ENCODE assay signal across 17 mouse cellular contexts in the genomic region with DNA sequence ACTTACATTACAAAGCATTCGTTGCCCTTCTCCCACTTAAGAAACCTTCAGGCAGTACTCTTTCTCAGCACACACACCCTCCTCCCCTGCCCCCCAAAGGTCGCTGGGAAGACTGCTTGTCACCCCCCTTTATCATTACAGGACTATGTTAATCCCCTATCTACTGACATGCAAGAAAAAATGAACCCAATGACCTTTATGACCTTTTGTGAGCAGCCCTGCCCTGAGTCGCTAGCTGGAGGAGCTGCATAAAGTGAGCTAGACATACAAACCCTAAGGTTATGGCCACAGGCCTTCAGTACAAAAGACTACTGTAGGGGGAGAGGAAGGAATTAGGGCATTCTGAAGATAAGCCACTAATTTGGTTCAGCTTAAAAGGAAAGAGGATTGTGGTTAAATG. TPM values are rescaled to one million over a fixed set of nuclear protein-coding genes. Genes with fewer than 3 reads are reported as not detected.
A peak's percentile ranks its signal among the peaks of the same experiment; 100 is the strongest.
DNase-seq lines count a peak whose midpoint lies in the region.
"Had no signal": no experiment of that assay in that cellular context is flagged by ENCODE, and none has a peak within 500 bp of the region (broad histone marks: within the 10 kb centered on the region; RNA-seq: fewer than 3 reads in every experiment).

No protein-coding gene starts in this region.

- DNase-seq in retina, postnatal 1 day, result peak; percentile 34
- DNase-seq in retina, embryonic 14.5 days (ENCODE audit: low spot score), result no peak
- DNase-seq in R1 (ENCODE audit: low read depth, low spot score), result peak; percentile 84
- DNase-seq in left cerebral cortex, postnatal 14 days (ENCODE audit: low spot score in 2 of 2), result no peak
- DNase-seq in ovary, postnatal 10 days (ENCODE audit: low spot score), result no peak
- DNase-seq: adrenal gland, adult 2 months; adrenal gland, postnatal 10 days; adrenal gland, postnatal 25 days; B cell, adult 2 months; cerebellum, adult 11 months; cerebellum, adult 18-20 months; cerebellum, adult 8-10 months; cerebellum, adult 9-11 months; cerebellum, postnatal 14 days; cerebellum, postnatal 36 days; embryo, embryonic 11 days had no signal

- intact Hi-C loops in left cerebral cortex, postnatal 14 days (cut with DNase I), result no loop called here

RNA-seq across cellular contexts. Expression of gene Osgep, which starts 13.3 kb away (rescaled TPM):
- 10 to 100 TPM; 35.1 to 39.7 TPM for total RNA-seq in left cerebral cortex, postnatal 14 days (2021)

RNA-seq across cellular contexts. Expression of gene Apex1, which starts 13.4 kb away (rescaled TPM):
- 10 to 100 TPM; 57.7 to 61.1 TPM for total RNA-seq in left cerebral cortex, postnatal 14 days (2021)

RNA-seq across cellular contexts. Expression of gene Klhl33, which starts 14.0 kb away (rescaled TPM):
- total RNA-seq in left cerebral cortex, postnatal 14 days (2021), result 1 to 10 TPM; 2.0 to 2.9 TPM
- total RNA-seq: CH12.LX had no signal

RNA-seq across cellular contexts. Expression of gene Pip4p1, which starts 19.3 kb away (rescaled TPM):
- total RNA-seq in left cerebral cortex, postnatal 14 days (2021), result 10 to 100 TPM; 87.3 to 98.4 TPM

RNA-seq across cellular contexts. Expression of gene Pnp, which starts 19.5 kb away (rescaled TPM):
- 10 to 100 TPM; 13.7 to 15.2 TPM for total RNA-seq in left cerebral cortex, postnatal 14 days (2021)

Comparison
In these comparisons a context has a peak if more than half of its experiments do, and no peak if none do; other contexts are left out.
1. DNase-seq: peak in retina, postnatal 1 day (single experiment) and R1 (single experiment); none in retina, embryonic 14.5 days (single experiment), left cerebral cortex, postnatal 14 days (0 of 2) and ovary, postnatal 10 days (single experiment).